Mouse (Mus musculus) megakaryocyte, adult 5-6 weeks (primary cell): ENCODE data around the gene Mroh7. TPM values are rescaled to one million over a fixed set of nuclear protein-coding genes. Genes with fewer than 3 reads are reported as not detected.

Source experiments
- ATAC-seq: 2 replicates; pipeline ENCODE4 v1.8.0; 2016; ENCODE audit warnings: mild to moderate bottlenecking, inconsistent platforms; ENCODE audit not compliant: poor library complexity, severe bottlenecking
- total RNA-seq, 2 experiments: library from RNA; stranded (forward) in 1 of 2; stranded (reverse) in 1 of 2; fragments of 153-499, 151-499 nt in 1 of 2; fragments of 221-1000, 200-1000 nt in 1 of 2; gene quantifications; 2 replicates each; pipeline versions ENCODE4 v1.2.3 to v1.2.4; 2015 to 2017

The Mroh7 gene
- total RNA-seq, 2 experiments from 2014 or later: 0.13 TPM; not detected in 1

DNA sequence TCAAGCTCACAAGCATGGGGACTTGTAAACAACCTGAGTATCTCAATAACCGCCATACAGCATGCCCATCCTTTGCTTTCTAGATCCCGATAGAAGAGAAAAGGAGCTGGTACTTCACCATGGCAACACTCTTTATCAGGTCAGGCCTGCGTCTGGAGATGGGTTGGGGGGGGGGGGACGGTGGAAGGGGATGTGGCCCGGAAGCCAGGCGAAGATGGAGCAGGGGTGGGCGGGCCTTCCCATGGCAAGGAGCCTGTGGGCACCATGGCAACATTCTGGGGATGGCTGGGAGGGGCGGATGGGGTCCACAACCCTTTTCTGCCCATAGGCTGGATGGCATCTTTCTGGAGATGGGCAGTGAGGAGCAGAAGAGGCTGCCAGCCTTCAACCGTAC, 96.6 kb downstream of the Mroh7 start:
- no peak for ATAC-seq

DNA sequence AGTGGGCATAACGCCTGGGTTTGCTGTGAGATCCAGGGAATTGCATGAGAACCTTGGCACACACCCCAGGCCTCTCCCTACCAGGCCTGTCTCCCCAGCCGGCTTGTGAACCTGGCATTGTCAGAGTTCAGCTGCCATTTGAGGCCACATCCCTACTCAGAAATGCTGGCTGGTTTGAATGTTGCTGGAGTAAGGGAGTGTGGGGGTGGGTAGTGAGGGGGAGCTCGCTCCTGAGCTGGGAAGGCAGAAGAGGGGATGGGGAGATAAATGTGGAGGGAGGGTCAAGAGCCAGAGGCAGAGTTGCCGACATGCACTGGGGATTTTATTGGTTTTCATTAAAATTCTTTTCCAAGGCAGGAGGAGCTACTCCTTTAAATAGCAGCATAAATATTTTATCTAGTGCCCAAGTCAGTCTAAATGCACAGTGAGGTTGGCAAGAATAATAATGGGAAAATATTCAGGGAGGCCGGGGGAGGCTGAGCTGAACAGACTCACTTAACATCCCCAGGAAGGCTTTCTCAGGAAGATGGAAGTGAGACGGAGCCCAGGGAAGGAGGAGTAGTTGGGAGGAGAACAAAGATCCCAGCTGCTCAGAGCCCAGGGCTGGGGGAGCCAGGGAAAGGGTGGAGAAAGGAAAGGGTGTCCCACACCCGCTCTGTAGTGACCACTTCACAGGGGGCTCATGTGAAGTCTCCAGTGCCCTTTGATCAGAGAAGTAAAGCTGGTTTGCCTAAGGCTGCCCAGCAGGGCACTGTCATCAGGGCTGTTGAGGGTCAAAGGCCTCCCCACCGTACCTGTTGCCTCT, 97.2 kb downstream of the Mroh7 start:
- no peak for ATAC-seq

DNA sequence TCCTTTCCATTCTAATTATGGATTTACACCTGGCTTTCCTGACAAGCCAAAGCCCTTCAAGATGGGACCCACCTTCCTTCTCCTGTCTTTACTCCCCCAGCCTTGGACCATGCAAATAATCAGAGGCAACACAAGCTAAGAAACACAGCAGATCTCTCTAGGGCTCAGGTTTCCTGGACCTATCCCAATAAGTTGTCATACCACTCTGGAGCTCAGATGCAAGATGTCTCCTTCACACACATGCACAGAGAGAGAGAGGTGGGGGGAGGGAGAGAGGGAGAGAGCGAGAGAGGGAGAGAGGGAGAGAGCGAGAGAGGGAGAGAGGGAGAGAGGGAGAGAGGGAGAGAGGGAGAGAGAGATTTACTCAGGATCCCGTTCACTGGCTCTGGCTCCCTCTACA, 98.4 kb downstream of the Mroh7 start:
- no peak for ATAC-seq

Other genes with a start within 250 kb of the Mroh7 start
- not detected in 2 replicates for gene Bsnd, start 238.6 kb downstream of the Mroh7 start, total RNA-seq (2015)
- gene Bsnd, start 238.6 kb downstream of the Mroh7 start, total RNA-seq (2017): not detected in 2 replicates
- 6.2 and 7.6 TPM in 2 replicates for gene Dhcr24, start 169.9 kb downstream of the Mroh7 start, total RNA-seq (2015)
- 5.4 and 5.7 TPM in 2 replicates for gene Dhcr24, start 169.9 kb downstream of the Mroh7 start, total RNA-seq (2017)
- not detected in 2 replicates for gene Lexm, start 113.7 kb downstream of the Mroh7 start, total RNA-seq (2015)
- gene Lexm, start 113.7 kb downstream of the Mroh7 start, total RNA-seq (2017): not detected in 2 replicates
- not detected in 2 replicates for gene Ttc22, start 108.5 kb downstream of the Mroh7 start, total RNA-seq (2015)
- not detected in 2 replicates for gene Ttc22, start 108.5 kb downstream of the Mroh7 start, total RNA-seq (2017)
- gene Pars2, start 79.9 kb downstream of the Mroh7 start, total RNA-seq (2015): 3.6 and 4.1 TPM in 2 replicates
- gene Pars2, start 79.9 kb downstream of the Mroh7 start, total RNA-seq (2017): 3.6 and 5.3 TPM in 2 replicates
- gene Ttc4, start 52.0 kb downstream of the Mroh7 start, total RNA-seq (2015): 18.2 and 24.0 TPM in 2 replicates
- gene Ttc4, start 52.0 kb downstream of the Mroh7 start, total RNA-seq (2017): 21.9 and 24.3 TPM in 2 replicates
- gene Fam151a, start 3.0 kb upstream of the Mroh7 start, total RNA-seq (2015): not detected in 2 replicates
- gene Fam151a, start 3.0 kb upstream of the Mroh7 start, total RNA-seq (2017): 0.37 TPM in 1 of 2 replicates, not detected in the other
- 10.6 and 11.9 TPM in 2 replicates for gene Acot11, start 74.1 kb upstream of the Mroh7 start, total RNA-seq (2015)
- gene Acot11, start 74.1 kb upstream of the Mroh7 start, total RNA-seq (2017): 9.6 and 10.9 TPM in 2 replicates
- 26.2 and 27.6 TPM in 2 replicates for gene Ssbp3, start 179.8 kb upstream of the Mroh7 start, total RNA-seq (2015)
- gene Ssbp3, start 179.8 kb upstream of the Mroh7 start, total RNA-seq (2017): 21.6 and 23.9 TPM in 2 replicates